Mouse (Mus musculus) neutrophil, adult 5-6 weeks (primary cell): ENCODE data around the gene Gm9747. TPM values are rescaled to one million over a fixed set of nuclear protein-coding genes. Genes with fewer than 3 reads are reported as not detected.

Experiments
- total RNA-seq: library from RNA; stranded (forward); fragments of 200-1000 nt; gene quantifications from 2 replicates; pipeline ENCODE4 v1.2.3, GENCODE M21; 2017

The Gm9747 gene
- total RNA-seq, 1 experiment from 2014 or later: not detected

Other genes starting within 250 kb of the Gm9747 start
- gene Irs1, start 58.3 kb downstream of the Gm9747 start, total RNA-seq: 0.23 and 0.25 TPM in 2 replicates
- 14.4 and 20.6 TPM in 2 replicates for gene Rhbdd1, start 83.3 kb downstream of the Gm9747 start, total RNA-seq